28 mouse cellular contexts compared by ENCODE assay signal in genomic region chr2:92972071-92972470, GRCm38 (mm10). TPM values are rescaled to one million over a fixed set of nuclear protein-coding genes. Genes with fewer than 3 reads are reported as not detected.
A peak's percentile ranks its signal among the peaks of the same experiment; 100 is the strongest.
DNase-seq lines count a peak whose midpoint lies in the region; ATAC-seq and TF ChIP-seq lines count a peak whose summit lies in the region.
"Had no signal": no experiment of that assay in that cellular context is flagged by ENCODE, and none has a peak within 500 bp of the region (broad histone marks: within the 10 kb centered on the region; RNA-seq: fewer than 3 reads in every experiment).

No protein-coding gene starts in this region.

- TF ChIP-seq CTCF in gastrocnemius, adult 2 months (IDR thresholded peaks at IDR 0.05): peak; percentile 34; the same call in 1 of the 2 replicates

- peak; percentile 10 for DNase-seq in CD4-positive, CD25-positive, alpha-beta regulatory T cell, adult 2 months (ENCODE audit: low read depth, low spot score)
- DNase-seq in gastrocnemius, adult 2 months: no peak
- no peak for DNase-seq in gastrocnemius, postnatal 4 days (ENCODE audit: low spot score in 2 of 2)
- peak; percentile 35 for DNase-seq in R1 (ENCODE audit: low read depth, low spot score)
- peak; percentile 48 to 67 for DNase-seq in thymus, postnatal 36 days
- no peak for DNase-seq in heart, postnatal 4 days
- DNase-seq in kidney, postnatal 4 days: no peak
- DNase-seq: adrenal gland, postnatal 14 days; heart, postnatal 10 days; kidney, adult 9 months; kidney, postnatal 14 days; layer of hippocampus, postnatal 36 days; lung, adult 18-20 months; lung, postnatal 10 days; right cerebral cortex, adult 18-20 months; right cerebral cortex, postnatal 4 days had no signal

- intact Hi-C loops in gastrocnemius, adult 2 months (cut with DNase I): no loop called here

- H3K27ac ChIP-seq in gastrocnemius, adult 2 months: no peak overlapping the region
- H3K27ac ChIP-seq: embryonic facial prominence, embryonic 10.5 days; hindbrain, postnatal 0 days; layer of hippocampus, adult 2 months; limb, embryonic 13.5 days; liver, embryonic 12.5 days; midbrain, embryonic 10.5 days; neural tube, embryonic 15.5 days; stomach, embryonic 15.5 days had no signal

- ATAC-seq in CD4-positive, CD25-positive, alpha-beta regulatory T cell, adult 4 months: no peak
- ATAC-seq: forebrain, embryonic 16.5 days; hindbrain, postnatal 0 days; intestine, embryonic 16.5 days; liver, embryonic 12.5 days had no signal

- no peak overlapping the region for H3K4me3 ChIP-seq in gastrocnemius, adult 2 months
- H3K4me3 ChIP-seq: embryonic facial prominence, embryonic 10.5 days; heart, embryonic 12.5 days; layer of hippocampus, adult 2 months; limb, embryonic 13.5 days; liver, embryonic 12.5 days; midbrain, embryonic 10.5 days; neural tube, embryonic 15.5 days; stomach, embryonic 15.5 days had no signal

RNA-seq across cellular contexts. Expression of gene Syt13, which starts 57.2 kb away (rescaled TPM):
- polyA plus RNA-seq in CD4-positive, CD25-positive, alpha-beta regulatory T cell, adult 4 months (2017; shearing (Covaris generic)): not detected
- under 1 TPM in 1 of 2 experiments, not detected in 1; 0.06 TPM for total RNA-seq in gastrocnemius, adult 2 months (2021)
- total RNA-seq in gastrocnemius, postnatal 4 days (2021): 1 to 10 TPM; 3.5 to 4.1 TPM
- under 1 TPM; 0.17 to 0.41 TPM for total RNA-seq in heart, postnatal 4 days (2021)

Comparison
In these comparisons a context has a peak if more than half of its experiments do, and no peak if none do; other contexts are left out.
1. DNase-seq: peak in CD4-positive, CD25-positive, alpha-beta regulatory T cell, adult 2 months (single experiment), R1 (single experiment) and thymus, postnatal 36 days (2 of 2); none in gastrocnemius, adult 2 months (single experiment), gastrocnemius, postnatal 4 days (0 of 2), heart, postnatal 4 days (single experiment) and kidney, postnatal 4 days (0 of 2).